Mouse (Mus musculus): ENCODE results near the gene Pdrg1. TPM values are rescaled to one million over a fixed set of nuclear protein-coding genes. Genes with fewer than 3 reads are reported as not detected.
A peak's percentile ranks its signal among the peaks of the same experiment; 100 is the strongest.

Gene Pdrg1
- polyA plus RNA-seq, 1 experiment from 2014 or later, result 94.1 TPM

- no peaks in the 10 kb centered on the region for H3K27me3 ChIP-seq (replicated peaks; ENCODE audit: control insufficient read depth, insufficient read depth, low read length)
- H3K4me3 ChIP-seq (ENCODE audit: low read length), result 0 out of 2 replicates have a peak overlapping the region, but pooled peaks have one; percentile 88
- H3K36me3 ChIP-seq (ENCODE audit: control insufficient read depth, insufficient read depth, low read length), result peaks cover 6% of the 10 kb centered on the region; the same call in 1 of the 2 replicates
- no peak for ATAC-seq
- no peaks in the 10 kb centered on the region for H3K9me3 ChIP-seq (ENCODE audit: control insufficient read depth, low read length)
- H3K9ac ChIP-seq (ENCODE audit: low read depth, low read length), result no peak overlapping the region
- 39% methylated on average over 8 of the region's 8 CpGs for WGBS
- H3K4me2 ChIP-seq (ENCODE audit: low read depth, low read length), result peak overlapping the region; percentile 24; the same call in 1 of the 2 replicates
- H3K27ac ChIP-seq (ENCODE audit: low read length), result no peak overlapping the region
- H3K4me1 ChIP-seq (ENCODE audit: control insufficient read depth, insufficient read depth, low read length), result peaks cover 8% of the 10 kb centered on the region
These were observed 577 bp upstream of the Pdrg1 start for GRCm38 (mm10) chr2:153015804-153016203.

DNA sequence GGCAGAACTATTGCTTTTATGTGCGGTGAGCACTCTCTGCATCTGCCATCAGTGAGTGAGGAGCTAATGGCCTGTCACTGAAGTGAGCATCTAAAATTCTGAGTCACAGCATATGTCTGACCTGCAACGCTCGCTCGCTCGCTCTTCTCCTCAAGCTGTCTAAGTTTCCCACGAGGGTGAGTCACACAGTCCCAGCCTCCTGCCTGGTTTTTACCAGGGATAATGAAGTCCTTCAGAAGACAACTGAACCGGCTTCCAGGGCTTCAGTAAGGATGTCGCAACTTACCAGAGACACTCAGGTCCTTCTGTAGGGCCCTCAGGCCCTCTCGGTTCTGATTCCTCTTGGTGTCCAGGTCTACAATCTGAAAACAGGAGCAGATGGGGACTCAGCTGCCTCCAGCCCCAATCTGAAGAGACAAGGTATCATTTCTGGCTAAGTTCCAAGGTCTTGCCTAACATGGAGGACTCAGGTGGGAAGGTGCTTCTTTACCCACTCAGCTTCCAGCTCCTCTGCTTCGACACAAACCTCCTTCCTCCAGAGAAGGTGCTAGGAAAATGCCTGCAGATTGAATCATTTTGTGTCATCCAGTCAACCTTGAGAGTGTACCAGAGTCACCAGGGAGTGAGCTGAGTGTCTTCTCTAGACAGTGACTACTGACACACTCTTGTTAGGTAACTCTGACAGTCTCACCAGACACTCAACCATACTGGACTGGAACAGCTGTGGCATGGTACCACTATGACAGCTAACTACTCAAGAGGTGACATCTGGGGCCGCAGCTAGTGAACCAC is 1.3 kb downstream of the Pdrg1 start:
- no peak overlapping the region for H3K27ac ChIP-seq (ENCODE audit: low read length)
- H3K27me3 ChIP-seq (replicated peaks; ENCODE audit: control insufficient read depth, insufficient read depth, low read length), result no peaks in the 10 kb centered on the region
- no peak overlapping the region; the same call in 1 of the 2 replicates for H3K9ac ChIP-seq (ENCODE audit: low read depth, low read length)
- 91% methylated on average over 11 of the region's 11 CpGs for WGBS
- no peak for ATAC-seq
- H3K4me3 ChIP-seq (ENCODE audit: low read length), result peak overlapping the region; percentile 88
- peaks cover 8% of the 10 kb centered on the region for H3K4me1 ChIP-seq (ENCODE audit: control insufficient read depth, insufficient read depth, low read length)
- peaks cover 9% of the 10 kb centered on the region; the same call in 1 of the 2 replicates for H3K36me3 ChIP-seq (ENCODE audit: control insufficient read depth, insufficient read depth, low read length)
- H3K9me3 ChIP-seq (ENCODE audit: control insufficient read depth, low read length), result no peaks in the 10 kb centered on the region
- H3K4me2 ChIP-seq (ENCODE audit: low read depth, low read length), result peak overlapping the region; percentile 81

DNA sequence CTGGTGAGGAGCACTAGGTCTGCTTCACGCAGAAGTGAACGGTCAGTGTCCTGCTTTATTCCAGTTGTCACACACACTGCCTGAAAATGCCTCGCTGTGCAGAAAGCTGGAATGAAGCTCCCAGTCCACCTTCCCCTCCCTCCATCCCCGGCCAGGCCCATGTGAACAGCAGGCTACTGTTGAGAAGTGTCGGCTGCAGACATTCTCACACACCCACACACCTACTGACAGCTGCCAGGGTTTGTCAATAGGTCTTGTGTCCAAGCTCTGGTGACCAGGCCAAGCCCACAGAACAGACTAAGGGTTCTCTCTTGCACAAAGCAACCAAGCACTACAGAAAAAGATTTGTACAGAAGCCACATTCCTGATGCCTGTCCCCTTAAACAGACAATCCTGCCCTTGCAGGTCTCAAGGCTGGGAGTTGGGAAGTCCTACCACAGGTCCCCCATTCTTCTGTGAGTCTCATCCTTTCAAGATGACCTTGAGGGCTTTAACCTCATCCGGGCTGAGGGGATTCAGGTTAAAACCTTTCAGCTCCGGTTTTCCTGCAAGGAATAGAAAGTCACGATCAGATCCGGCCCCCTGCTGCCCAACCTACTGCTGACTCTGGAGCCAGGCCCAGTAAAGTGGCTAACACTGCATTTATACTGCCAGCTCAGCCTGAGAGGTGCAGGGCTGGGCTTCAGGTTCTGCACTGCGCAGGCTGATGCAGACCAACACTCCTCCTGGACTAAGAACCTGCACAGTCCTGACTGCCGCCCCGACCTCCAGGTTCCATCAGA is 5.8 kb downstream of the Pdrg1 start:
- no peaks in the 10 kb centered on the region for H3K27me3 ChIP-seq (replicated peaks; ENCODE audit: control insufficient read depth, insufficient read depth, low read length)
- no peak for ATAC-seq
- H3K4me2 ChIP-seq (ENCODE audit: low read depth, low read length), result no peak overlapping the region
- 89% methylated on average over 12 of the region's 12 CpGs for WGBS
- H3K4me1 ChIP-seq (ENCODE audit: control insufficient read depth, insufficient read depth, low read length), result peaks cover 6% of the 10 kb centered on the region
- no peaks in the 10 kb centered on the region for H3K9me3 ChIP-seq (ENCODE audit: control insufficient read depth, low read length)
- peaks cover 11% of the 10 kb centered on the region; the same call in 1 of the 2 replicates for H3K36me3 ChIP-seq (ENCODE audit: control insufficient read depth, insufficient read depth, low read length)
- no peak overlapping the region for H3K4me3 ChIP-seq (ENCODE audit: low read length)
- no peak overlapping the region for H3K9ac ChIP-seq (ENCODE audit: low read depth, low read length)
- H3K27ac ChIP-seq (ENCODE audit: low read length), result no peak overlapping the region

DNA sequence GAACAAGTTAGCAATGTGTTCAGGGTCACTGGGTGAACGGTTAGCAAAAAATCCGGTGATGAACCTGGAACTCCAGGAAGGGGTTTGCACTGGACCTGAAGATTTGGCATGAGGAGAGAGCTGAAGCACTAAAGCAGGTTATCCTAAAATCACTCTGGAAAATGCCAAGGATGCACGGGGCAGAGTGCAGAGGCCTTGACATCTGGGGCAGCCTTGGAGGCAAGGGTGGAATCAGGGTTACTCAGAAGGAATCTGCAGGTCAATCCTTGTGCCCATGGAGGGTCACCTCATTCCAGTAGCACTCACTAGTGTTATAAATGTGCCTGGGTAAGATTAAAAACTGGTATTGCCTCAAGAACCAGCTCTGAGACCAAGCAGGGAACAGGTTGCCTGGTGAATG is 9.2 kb downstream of the Pdrg1 start:
- WGBS, result 89% methylated on average over 3 of the region's 3 CpGs
- Histone ChIP-seq H3K36me3 (ENCODE audit: control insufficient read depth, insufficient read depth, low read length) (peaks cover 6% of the 10 kb centered on the region; the same call in 1 of the 2 replicates), H3K4me3 (ENCODE audit: low read length) (no peak overlapping the region), H3K27me3 (replicated peaks; ENCODE audit: control insufficient read depth, insufficient read depth, low read length) (no peaks in the 10 kb centered on the region), H3K4me1 (ENCODE audit: control insufficient read depth, insufficient read depth, low read length) (no peaks in the 10 kb centered on the region), H3K4me2 (ENCODE audit: low read depth, low read length) (no peak overlapping the region), H3K27ac (ENCODE audit: low read length) (no peak overlapping the region), H3K9me3 (ENCODE audit: control insufficient read depth, low read length) (no peaks in the 10 kb centered on the region), H3K9ac (ENCODE audit: low read depth, low read length) (no peak overlapping the region)
- no peak for ATAC-seq

DNA sequence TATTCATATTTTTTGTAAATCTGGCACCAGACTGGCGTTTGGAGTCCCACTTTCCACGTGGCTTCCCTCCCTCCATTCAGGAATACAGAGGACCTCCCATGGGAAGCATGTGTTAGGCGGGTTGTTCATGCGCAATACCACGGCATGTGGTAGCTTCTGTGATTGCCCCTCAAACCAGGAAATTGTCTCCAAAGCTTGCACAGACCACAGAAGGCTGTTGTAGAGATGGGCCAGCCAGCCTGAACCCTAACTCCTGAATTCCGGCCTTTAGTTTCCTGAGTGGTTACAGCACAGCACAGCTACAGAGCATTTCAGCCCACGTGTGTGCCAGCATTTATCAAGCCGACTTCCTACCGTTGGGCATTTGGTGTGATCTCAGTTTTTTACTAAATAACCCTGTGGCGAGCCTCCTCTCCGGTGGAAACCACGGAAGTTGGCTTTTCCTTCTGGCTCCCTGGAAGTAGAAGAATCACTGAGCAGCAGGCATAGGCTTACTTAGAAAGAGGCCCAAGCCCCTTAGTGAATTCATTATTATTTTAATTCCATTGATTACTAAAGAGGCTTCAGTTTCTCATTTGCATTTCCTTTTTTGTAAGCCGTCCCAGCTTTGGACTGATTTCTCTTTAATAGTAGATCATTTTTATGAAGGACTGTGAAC is 11.4 kb downstream of the Pdrg1 start:
- Histone ChIP-seq H3K9me3 (ENCODE audit: control insufficient read depth, low read length) (no peaks in the 10 kb centered on the region), H3K27ac (ENCODE audit: low read length) (no peak overlapping the region), H3K36me3 (ENCODE audit: control insufficient read depth, insufficient read depth, low read length) (0 out of 2 replicates have a peak, but pooled peaks cover 2% of the 10 kb centered on the region), H3K4me1 (ENCODE audit: control insufficient read depth, insufficient read depth, low read length) (no peaks in the 10 kb centered on the region), H3K4me2 (ENCODE audit: low read depth, low read length) (no peak overlapping the region), H3K4me3 (ENCODE audit: low read length) (no peak overlapping the region), H3K27me3 (replicated peaks; ENCODE audit: control insufficient read depth, insufficient read depth, low read length) (no peaks in the 10 kb centered on the region), H3K9ac (ENCODE audit: low read depth, low read length) (no peak overlapping the region)
- WGBS, result 62% methylated on average over 13 of the region's 13 CpGs
- ATAC-seq, result no peak

- no peak for ATAC-seq
- no peak overlapping the region for H3K9ac ChIP-seq (ENCODE audit: low read depth, low read length)
- 0 out of 2 replicates have a peak, but pooled peaks cover 2% of the 10 kb centered on the region for H3K36me3 ChIP-seq (ENCODE audit: control insufficient read depth, insufficient read depth, low read length)
- H3K4me3 ChIP-seq (ENCODE audit: low read length), result no peak overlapping the region
- H3K27me3 ChIP-seq (replicated peaks; ENCODE audit: control insufficient read depth, insufficient read depth, low read length), result no peaks in the 10 kb centered on the region
- no peaks in the 10 kb centered on the region for H3K9me3 ChIP-seq (ENCODE audit: control insufficient read depth, low read length)
- WGBS, result 75% methylated on average over 15 of the region's 15 CpGs
- H3K4me1 ChIP-seq (ENCODE audit: control insufficient read depth, insufficient read depth, low read length), result no peaks in the 10 kb centered on the region
- H3K27ac ChIP-seq (ENCODE audit: low read length), result no peak overlapping the region
- H3K4me2 ChIP-seq (ENCODE audit: low read depth, low read length), result no peak overlapping the region
These were observed 12.6 kb downstream of the Pdrg1 start for GRCm38 (mm10) chr2:153002492-153003248.

DNA sequence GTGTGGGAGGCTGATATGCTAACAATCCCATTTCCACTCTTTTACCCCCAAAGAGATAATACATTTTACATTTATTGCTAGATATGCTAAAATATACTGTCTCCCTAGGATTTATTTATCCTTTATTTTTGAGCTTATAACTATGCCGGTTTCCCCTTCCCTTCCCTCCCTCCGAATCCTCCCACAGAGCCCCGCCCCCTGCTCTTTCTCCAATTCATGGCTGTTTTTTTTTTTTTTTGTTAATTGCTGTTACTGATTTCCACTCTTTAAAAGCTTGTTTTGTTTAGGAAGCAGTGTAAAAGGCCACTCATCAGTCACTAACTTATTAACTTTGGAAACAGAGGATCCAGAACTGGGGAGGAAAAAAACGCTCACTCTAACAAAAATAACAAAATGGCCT is 18.2 kb downstream of the Pdrg1 start:
- Histone ChIP-seq H3K36me3 (ENCODE audit: control insufficient read depth, insufficient read depth, low read length) (no peaks in the 10 kb centered on the region), H3K9me3 (ENCODE audit: control insufficient read depth, low read length) (no peaks in the 10 kb centered on the region), H3K4me3 (ENCODE audit: low read length) (no peak overlapping the region), H3K4me2 (ENCODE audit: low read depth, low read length) (no peak overlapping the region), H3K9ac (ENCODE audit: low read depth, low read length) (no peak overlapping the region), H3K4me1 (ENCODE audit: control insufficient read depth, insufficient read depth, low read length) (no peaks in the 10 kb centered on the region), H3K27me3 (replicated peaks; ENCODE audit: control insufficient read depth, insufficient read depth, low read length) (no peaks in the 10 kb centered on the region), H3K27ac (ENCODE audit: low read length) (no peak overlapping the region)
- no peak for ATAC-seq
- WGBS, result 55% methylated on average over 4 of the region's 4 CpGs

DNA sequence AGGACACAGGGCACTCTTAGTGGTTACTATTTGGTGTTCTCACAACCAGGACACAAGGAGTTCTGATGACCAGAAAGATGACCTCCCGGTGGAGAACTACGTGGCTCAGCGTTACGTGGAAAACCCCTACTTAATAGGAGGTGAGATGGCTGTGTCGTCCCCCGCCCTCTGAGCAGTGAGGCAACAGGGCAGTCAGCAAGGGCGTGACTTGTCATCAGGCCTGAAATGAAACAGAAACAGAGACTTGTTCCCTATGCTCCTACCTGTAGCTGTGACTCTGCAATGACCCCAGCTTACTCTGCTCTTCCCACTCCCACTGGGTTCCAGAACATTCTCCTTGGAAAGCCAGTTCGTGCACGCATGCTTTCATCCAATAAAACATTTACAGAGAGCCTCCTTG is 23.7 kb downstream of the Pdrg1 start:
- H3K27me3 ChIP-seq (replicated peaks; ENCODE audit: control insufficient read depth, insufficient read depth, low read length), result no peaks in the 10 kb centered on the region
- no peak for ATAC-seq
- no peak overlapping the region for H3K4me2 ChIP-seq (ENCODE audit: low read depth, low read length)
- H3K9ac ChIP-seq (ENCODE audit: low read depth, low read length), result no peak overlapping the region
- H3K36me3 ChIP-seq (ENCODE audit: control insufficient read depth, insufficient read depth, low read length), result no peaks in the 10 kb centered on the region
- no peaks in the 10 kb centered on the region for H3K9me3 ChIP-seq (ENCODE audit: control insufficient read depth, low read length)
- WGBS, result 81% methylated on average over 9 of the region's 9 CpGs
- H3K4me3 ChIP-seq (ENCODE audit: low read length), result no peak overlapping the region
- no peak overlapping the region for H3K27ac ChIP-seq (ENCODE audit: low read length)
- no peaks in the 10 kb centered on the region for H3K4me1 ChIP-seq (ENCODE audit: control insufficient read depth, insufficient read depth, low read length)
